Mouse (Mus musculus) MEL (cell line): Measurements from ENCODE around the gene Ror1. TPM values are rescaled to one million over a fixed set of nuclear protein-coding genes. Genes with fewer than 3 reads are reported as not detected.

Experiments used
- DNase-seq: peaks from one replicate; pipeline ENCODE4 v3.0.0; 2011; ENCODE audit warnings: low read depth, low spot score
- H3K27ac ChIP-seq: 2 replicates; pipeline ENCODE4 v1.5.1; 2012; ENCODE audit warnings: low read depth, mild to moderate bottlenecking, control low read depth, low read length, moderate library complexity; ENCODE audit not compliant: control insufficient read depth
- H3K27me3 ChIP-seq, 2 experiments: fragments of 150-350 bp in 1 of 2; sonication (generic) in 1 of 2; 2 replicates each; pipeline ENCODE4 v1.6.1; 2012; ENCODE audit warnings: low read length in 2 of 2, mild to moderate bottlenecking in 2 of 2, improper control_type of control experiment in 1 of 2, moderate library complexity in 1 of 2; ENCODE audit not compliant: insufficient read depth in 2 of 2, control insufficient read depth in 1 of 2
- H3K36me3 ChIP-seq, 2 experiments: 2 replicates each; pipeline ENCODE4 v1.6.1; 2012 to 2014; ENCODE audit warnings: low read length in 2 of 2, improper control_type of control experiment in 1 of 2, inconsistent platforms in 1 of 2, mild to moderate bottlenecking in 1 of 2; ENCODE audit not compliant: insufficient read depth in 2 of 2, control insufficient read depth in 1 of 2
- H3K4me1 ChIP-seq, 2 experiments: fragments of 150-350 bp in 1 of 2; sonication (generic) in 1 of 2; 2 replicates each; pipeline ENCODE4 v1.6.1; 2012; ENCODE audit warnings: low read length in 2 of 2, improper control_type of control experiment in 1 of 2, mild to moderate bottlenecking in 1 of 2; ENCODE audit not compliant: insufficient read depth in 2 of 2, control insufficient read depth in 1 of 2
- H3K4me3 ChIP-seq, 2 experiments: fragments of 150-350 bp in 1 of 2; sonication (generic) in 1 of 2; 2 replicates each; pipeline ENCODE4 v1.5.1; 2012; ENCODE audit warnings: low read depth in 2 of 2, low read length in 2 of 2, mild to moderate bottlenecking in 2 of 2, moderate library complexity in 2 of 2, control low read depth in 1 of 2, improper control_type of control experiment in 1 of 2; ENCODE audit not compliant: control insufficient read depth in 1 of 2, insufficient read depth in 1 of 2
- H3K79me2 ChIP-seq: 2 replicates; pipeline ENCODE4 v1.6.1; 2012; ENCODE audit warnings: mild to moderate bottlenecking, low read length, moderate library complexity; ENCODE audit not compliant: control insufficient read depth, poor library complexity, insufficient read depth
- H3K9ac ChIP-seq: 2 replicates; pipeline ENCODE4 v1.6.1; 2012; ENCODE audit warnings: low read depth, mild to moderate bottlenecking, control low read depth, low read length, moderate library complexity; ENCODE audit not compliant: control insufficient read depth, poor library complexity, severe bottlenecking
- H3K9me3 ChIP-seq: fragments of 150-350 bp; sonication (generic); replicated peaks from 2 replicates; pipeline ENCODE4 v1.6.1; 2012; ENCODE audit warnings: mild to moderate bottlenecking, low read length, improper control_type of control experiment, moderate library complexity; ENCODE audit not compliant: insufficient read depth
- ELF1 ChIP-seq: IDR thresholded peaks from 2 replicates; pipeline ENCODE4 v1.6.1; 2014; ENCODE audit warnings: low read depth, mild to moderate bottlenecking, inconsistent platforms, low read length, improper control_type of control experiment, moderate library complexity
- EP300 ChIP-seq, 2 experiments: IDR thresholded peaks; 2 replicates each; pipeline ENCODE4 v1.6.1; 2011; ENCODE audit warnings: improper control_type of control experiment in 2 of 2, low read length in 2 of 2, low read depth in 1 of 2, mild to moderate bottlenecking in 1 of 2
- GABPA ChIP-seq: IDR thresholded peaks from 2 replicates; pipeline ENCODE4 v1.6.1; 2012; ENCODE audit warnings: low read depth, mild to moderate bottlenecking, inconsistent platforms, low read length, improper control_type of control experiment, moderate library complexity
- KAT2A ChIP-seq: conservative IDR thresholded peaks from 2 replicates; pipeline ENCODE4 v1.6.1; 2012; ENCODE audit warnings: low read depth, low read length, improper control_type of control experiment, inconsistent platforms
- MEF2A ChIP-seq: IDR thresholded peaks from 2 replicates; pipeline ENCODE4 v1.6.1; 2014; ENCODE audit warnings: low read depth, mild to moderate bottlenecking, inconsistent platforms, low read length, improper control_type of control experiment; ENCODE audit not compliant: poor library complexity, insufficient replicate concordance, severe bottlenecking; ENCODE audit errors: extremely low read depth
- MXI1 ChIP-seq: IDR thresholded peaks from 2 replicates; pipeline ENCODE4 v1.6.1; 2011; ENCODE audit warnings: mild to moderate bottlenecking, low read depth, low read length, improper control_type of control experiment
- MYB ChIP-seq: IDR thresholded peaks from 2 replicates; pipeline ENCODE4 v1.6.1; 2011; ENCODE audit warnings: mild to moderate bottlenecking, low read depth, low read length, improper control_type of control experiment
- MYC ChIP-seq: IDR thresholded peaks from 2 replicates; pipeline ENCODE4 v1.6.1; 2011; ENCODE audit warnings: low read depth, mild to moderate bottlenecking, low read length, improper control_type of control experiment, moderate library complexity
- NRF1 ChIP-seq: IDR thresholded peaks from 2 replicates; pipeline ENCODE4 v1.6.1; 2014; ENCODE audit warnings: low read depth, mild to moderate bottlenecking, inconsistent platforms, low read length, improper control_type of control experiment, moderate library complexity; ENCODE audit not compliant: poor library complexity, insufficient read depth, severe bottlenecking
- RAD21 ChIP-seq: IDR thresholded peaks from 2 replicates; pipeline ENCODE4 v1.6.1; 2011; ENCODE audit warnings: mild to moderate bottlenecking, low read depth, low read length, improper control_type of control experiment
- SMC3 ChIP-seq: IDR thresholded peaks from 2 replicates; pipeline ENCODE4 v1.6.1; 2011; ENCODE audit warnings: low read depth, low read length, improper control_type of control experiment
- TAL1 ChIP-seq: IDR thresholded peaks from 2 replicates; pipeline ENCODE4 v1.6.1; 2012; ENCODE audit warnings: mild to moderate bottlenecking, inconsistent platforms, low read length, moderate library complexity, mixed read lengths
- TBP ChIP-seq: IDR thresholded peaks from 2 replicates; pipeline ENCODE4 v1.8.0; 2011; ENCODE audit warnings: low read depth, low read length, improper control_type of control experiment
- TCF12 ChIP-seq: IDR thresholded peaks from 2 replicates; pipeline ENCODE4 v1.6.1; 2014; ENCODE audit warnings: low read depth, mild to moderate bottlenecking, inconsistent platforms, low read length, improper control_type of control experiment, moderate library complexity
- ZMIZ1 ChIP-seq: IDR thresholded peaks from 2 replicates; pipeline ENCODE4 v1.6.1; 2012; ENCODE audit warnings: low read depth, mild to moderate bottlenecking, inconsistent platforms, low read length, improper control_type of control experiment, moderate library complexity
- ZNF384 ChIP-seq: IDR thresholded peaks from 2 replicates; pipeline ENCODE4 v1.6.1; 2012; ENCODE audit warnings: low read depth, mild to moderate bottlenecking, inconsistent platforms, low read length, improper control_type of control experiment
- polyA plus RNA-seq, 2 experiments: library from polyadenylated mRNA; stranded (reverse) in 1 of 2; unstranded in 1 of 2; fragments of >175 nt in 1 of 2; fragments of >200 nt in 1 of 2; gene quantifications; 2 replicates each; pipeline versions ENCODE4 v1.2.1 to v1.2.4; 2012; ENCODE audit warnings: low replicate concordance in 2 of 2, low read depth in 1 of 2; ENCODE audit not compliant: insufficient read length in 2 of 2, insufficient read depth in 1 of 2, missing spikeins in 1 of 2
- total RNA-seq: library from RNA; depleted of rRNA; stranded (reverse); fragments of 300-350 nt; gene quantifications from 2 replicates; pipeline ENCODE4 v1.2.3, GENCODE M21; 2012

Gene Ror1
- total and polyA plus RNA-seq, 3 experiments, result not detected

GRCm38 (mm10) chr4:100307365-100307764 lies 211.8 kb downstream of the Ror1 start:
- TF ChIP-seq RAD21 (no peak), EP300 (IDR thresholded peaks at IDR 0.05; ENCODE audit: low read depth in 1 of 2, low read length in 2 of 2) (no peak), MYC (no peak)
- H3K9ac ChIP-seq, result no peak overlapping the region
- H3K9me3 ChIP-seq, result no peaks in the 10 kb centered on the region
- H3K4me3 ChIP-seq, result no peak overlapping the region
- no peaks in the 10 kb centered on the region for H3K36me3 ChIP-seq
- no peaks in the 10 kb centered on the region for H3K4me1 ChIP-seq
- H3K27me3 ChIP-seq, result no peaks in the 10 kb centered on the region
- H3K79me2 ChIP-seq, result no peaks in the 10 kb centered on the region
- no peak overlapping the region for H3K27ac ChIP-seq
- DNase-seq, result no peak

GRCm38 (mm10) chr4:100311775-100312537 lies 216.4 kb downstream of the Ror1 start:
- H3K36me3 ChIP-seq, result no peaks in the 10 kb centered on the region
- no peak for DNase-seq
- H3K27ac ChIP-seq, result no peak overlapping the region
- H3K4me1 ChIP-seq, result no peaks in the 10 kb centered on the region
- H3K9me3 ChIP-seq, result no peaks in the 10 kb centered on the region
- no peaks in the 10 kb centered on the region for H3K79me2 ChIP-seq
- no peaks in the 10 kb centered on the region for H3K27me3 ChIP-seq
- TF ChIP-seq TAL1 (no peak), ZNF384 (no peak), ELF1 (no peak), SMC3 (no peak), ZMIZ1 (no peak), MEF2A (no peak), EP300 (IDR thresholded peaks at IDR 0.05; ENCODE audit: low read depth in 1 of 2, low read length in 2 of 2) (no peak), KAT2A (no peak), MXI1 (no peak), NRF1 (no peak), TBP (no peak), TCF12 (no peak), GABPA (no peak), MYB (no peak)
- no peak overlapping the region for H3K9ac ChIP-seq
- H3K4me3 ChIP-seq, result no peak overlapping the region
